Mouse (Mus musculus) myocyte (in vitro differentiated cells): ENCODE data around the gene Sfswap. TPM values are rescaled to one million over a fixed set of nuclear protein-coding genes. Genes with fewer than 3 reads are reported as not detected.

Experiments used
- H3K27me3 ChIP-seq: one replicate; pipeline ENCODE4 v1.6.1; 2011; ENCODE audit not compliant: control insufficient read depth, insufficient read depth, insufficient read length
- H3K36me3 ChIP-seq: one replicate; pipeline ENCODE4 v1.6.1; 2011; ENCODE audit not compliant: control insufficient read depth, insufficient read depth
- H3K4me2 ChIP-seq: one replicate; pipeline ENCODE4 v1.6.1; 2011; ENCODE audit warnings: low read depth, control low read depth
- H3K4me3 ChIP-seq: one replicate; pipeline ENCODE4 v1.5.1; 2011; ENCODE audit warnings: mild to moderate bottlenecking, control low read depth, moderate library complexity
- H3K79me2 ChIP-seq: one replicate; pipeline ENCODE4 v1.6.1; 2011; ENCODE audit not compliant: control insufficient read depth, insufficient read depth
- H3ac ChIP-seq: one replicate; pipeline ENCODE4 v1.6.1; 2011; ENCODE audit not compliant: control insufficient read depth, insufficient read length
- CEBPB ChIP-seq: IDR thresholded peaks from 2 replicates; pipeline ENCODE4 v1.6.1; 2011; ENCODE audit warnings: mild to moderate bottlenecking, moderate library complexity; ENCODE audit not compliant: poor library complexity, insufficient read depth, severe bottlenecking
- E2F4 ChIP-seq: IDR thresholded peaks from one replicate; pipeline ENCODE4 v1.6.1; 2011; ENCODE audit warnings: mild to moderate bottlenecking, control low read depth, moderate library complexity; ENCODE audit not compliant: insufficient read depth
- MAX ChIP-seq: IDR thresholded peaks from one replicate; pipeline ENCODE4 v1.6.1; 2011; ENCODE audit warnings: low read depth, mild to moderate bottlenecking, control low read depth
- MYOD1 ChIP-seq, 3 experiments: IDR thresholded peaks; one replicate each; pipeline ENCODE4 v1.6.1; 2011; ENCODE audit warnings: control low read depth in 2 of 3, low read depth in 2 of 3, mild to moderate bottlenecking in 2 of 3, moderate library complexity in 1 of 3; ENCODE audit not compliant: insufficient read length in 2 of 3, control insufficient read depth in 1 of 3
- MYOG ChIP-seq, 3 experiments: IDR thresholded peaks; one replicate each; pipeline ENCODE4 v1.6.1; 2011; ENCODE audit warnings: control low read depth in 2 of 3, low read depth in 2 of 3, mild to moderate bottlenecking in 2 of 3; ENCODE audit not compliant: insufficient read length in 2 of 3, control insufficient read depth in 1 of 3, insufficient read depth in 1 of 3
- POLR2A ChIP-seq: IDR thresholded peaks from one replicate; pipeline ENCODE4 v1.6.1; 2011; ENCODE audit warnings: low read depth, mild to moderate bottlenecking, control low read depth, moderate library complexity; ENCODE audit not compliant: insufficient read length
- POLR2AphosphoS2 ChIP-seq: IDR thresholded peaks from one replicate; pipeline ENCODE4 v1.6.1; 2011; ENCODE audit warnings: low read depth, control low read depth; ENCODE audit not compliant: insufficient read length
- REST ChIP-seq: IDR thresholded peaks from one replicate; pipeline ENCODE4 v1.6.1; 2011; ENCODE audit warnings: mild to moderate bottlenecking, control low read depth, moderate library complexity; ENCODE audit not compliant: insufficient read depth, insufficient read length
- SRF ChIP-seq: IDR thresholded peaks from one replicate; pipeline ENCODE4 v1.6.1; 2011; ENCODE audit warnings: low read depth; ENCODE audit not compliant: control insufficient read depth, insufficient read length
- TCF12 ChIP-seq: IDR thresholded peaks from one replicate; pipeline ENCODE4 v1.6.1; 2011; ENCODE audit warnings: mild to moderate bottlenecking, control low read depth; ENCODE audit not compliant: poor library complexity, insufficient read depth, severe bottlenecking
- TCF3 ChIP-seq: IDR thresholded peaks from one replicate; pipeline ENCODE4 v1.6.1; 2011; ENCODE audit warnings: low read depth, control low read depth; ENCODE audit not compliant: insufficient read length
- USF1 ChIP-seq: IDR thresholded peaks from one replicate; pipeline ENCODE4 v1.6.1; 2011; ENCODE audit warnings: low read depth, mild to moderate bottlenecking, control low read depth, moderate library complexity
- polyA plus RNA-seq: library from polyadenylated mRNA; unstranded; fragments of >200 nt; fragmentation: generic; extraction: Trizol; gene quantifications from one replicate; pipeline ENCODE4 v1.2.1, GENCODE M21; 2012; ENCODE audit warnings: missing spikeins

Sfswap gene
- polyA plus RNA-seq, 1 experiment, result 27.8 TPM

GRCm38 (mm10) chr5:129465788-129466187 lies 35.2 kb upstream of the Sfswap start:
- Histone ChIP-seq H3K4me2 (no peak overlapping the region), H3K27me3 (peaks cover 26% of the 10 kb centered on the region), H3K79me2 (no peaks in the 10 kb centered on the region), H3ac (no peak overlapping the region), H3K36me3 (no peaks in the 10 kb centered on the region), H3K4me3 (no peak overlapping the region)
- no peak for TF ChIP-seq CEBPB
- TF ChIP-seq MYOD1 (IDR thresholded peaks at IDR 0.05; ENCODE audit: control insufficient read depth in 1 of 3, insufficient read length in 2 of 3, low read depth in 2 of 3), result no peak
- no peak for TF ChIP-seq E2F4
- no peak for TF ChIP-seq USF1

- H3K36me3 ChIP-seq, result no peaks in the 10 kb centered on the region
- no peak overlapping the region for H3K4me3 ChIP-seq
- no peaks in the 10 kb centered on the region for H3K79me2 ChIP-seq
- peaks cover 43% of the 10 kb centered on the region for H3K27me3 ChIP-seq
- no peak for TF ChIP-seq POLR2A
- no peak for TF ChIP-seq TCF3
- no peak for TF ChIP-seq MYOG (IDR thresholded peaks at IDR 0.05; ENCODE audit: control insufficient read depth in 1 of 3, insufficient read depth in 1 of 3, insufficient read length in 2 of 3, low read depth in 2 of 3)
- no peak for TF ChIP-seq USF1
- TF ChIP-seq TCF12, result no peak
- no peak for TF ChIP-seq E2F4
- TF ChIP-seq CEBPB, result no peak
- TF ChIP-seq REST, result no peak
- TF ChIP-seq POLR2AphosphoS2, result no peak
- no peak for TF ChIP-seq MYOD1 (IDR thresholded peaks at IDR 0.05; ENCODE audit: control insufficient read depth in 1 of 3, insufficient read length in 2 of 3, low read depth in 2 of 3)
- TF ChIP-seq SRF, result no peak
- no peak for TF ChIP-seq MAX
- no peak overlapping the region for H3K4me2 ChIP-seq
- H3ac ChIP-seq, result no peak overlapping the region
Measured at GRCm38 (mm10) chr5:129475532-129476045, 25.4 kb upstream of the Sfswap start.

- TF ChIP-seq MAX, result no peak
- no peak for TF ChIP-seq E2F4
- TF ChIP-seq REST, result no peak
- TF ChIP-seq MYOD1 (IDR thresholded peaks at IDR 0.05; ENCODE audit: control insufficient read depth in 1 of 3, insufficient read length in 2 of 3, low read depth in 2 of 3), result no peak
- TF ChIP-seq POLR2AphosphoS2, result no peak
- TF ChIP-seq USF1, result no peak
- TF ChIP-seq POLR2A, result no peak
- no peak for TF ChIP-seq CEBPB
- no peak for TF ChIP-seq TCF3
- no peak for TF ChIP-seq SRF
- no peak for TF ChIP-seq TCF12
- no peak for TF ChIP-seq MYOG (IDR thresholded peaks at IDR 0.05; ENCODE audit: control insufficient read depth in 1 of 3, insufficient read depth in 1 of 3, insufficient read length in 2 of 3, low read depth in 2 of 3)
- Histone ChIP-seq H3K4me2 (no peak overlapping the region), H3ac (no peak overlapping the region), H3K4me3 (no peak overlapping the region), H3K79me2 (no peaks in the 10 kb centered on the region), H3K27me3 (peaks cover 23% of the 10 kb centered on the region), H3K36me3 (no peaks in the 10 kb centered on the region)
Measured at GRCm38 (mm10) chr5:129489879-129490278, 11.1 kb upstream of the Sfswap start.

GRCm38 (mm10) chr5:129501671-129502070 lies 650 bp downstream of the Sfswap start:
- H3K4me2 ChIP-seq, result peak overlapping the region; percentile 74
- TF ChIP-seq USF1 (no peak), MYOG (IDR thresholded peaks at IDR 0.05; ENCODE audit: control insufficient read depth in 1 of 3, insufficient read depth in 1 of 3, insufficient read length in 2 of 3, low read depth in 2 of 3) (no peak), SRF (no peak), MAX (no peak), E2F4 (no peak), TCF12 (no peak), MYOD1 (IDR thresholded peaks at IDR 0.05; ENCODE audit: control insufficient read depth in 1 of 3, insufficient read length in 2 of 3, low read depth in 2 of 3) (no peak), POLR2A (no peak), REST (no peak), TCF3 (no peak), CEBPB (no peak), POLR2AphosphoS2 (no peak)

GRCm38 (mm10) chr5:129506886-129507285 lies 5.9 kb downstream of the Sfswap start:
- no peak overlapping the region for H3K4me3 ChIP-seq
- H3ac ChIP-seq, result no peak overlapping the region
- TF ChIP-seq USF1 (no peak), TCF12 (no peak), POLR2A (no peak), CEBPB (no peak), E2F4 (no peak), MYOD1 (IDR thresholded peaks at IDR 0.05; ENCODE audit: control insufficient read depth in 1 of 3, insufficient read length in 2 of 3, low read depth in 2 of 3) (no peak), POLR2AphosphoS2 (no peak), MAX (no peak), TCF3 (no peak), MYOG (IDR thresholded peaks at IDR 0.05; ENCODE audit: control insufficient read depth in 1 of 3, insufficient read depth in 1 of 3, insufficient read length in 2 of 3, low read depth in 2 of 3) (no peak), REST (no peak), SRF (no peak)
- H3K4me2 ChIP-seq, result no peak overlapping the region
- H3K36me3 ChIP-seq, result peaks cover 44% of the 10 kb centered on the region
- no peaks in the 10 kb centered on the region for H3K27me3 ChIP-seq
- H3K79me2 ChIP-seq, result peaks cover 42% of the 10 kb centered on the region

More at GRCm38 (mm10) chr5:129501671-129502070, 650 bp downstream of the Sfswap start:
- H3ac ChIP-seq, result peak overlapping the region; percentile 99
- peaks cover 32% of the 10 kb centered on the region for H3K79me2 ChIP-seq
- peaks cover 20% of the 10 kb centered on the region for H3K36me3 ChIP-seq
- H3K4me3 ChIP-seq, result peak overlapping the region; percentile 88
- H3K27me3 ChIP-seq, result peaks cover 6% of the 10 kb centered on the region
